Mouse (Mus musculus): ENCODE results near the gene Dtnb. TPM values are rescaled to one million over a fixed set of nuclear protein-coding genes. Genes with fewer than 3 reads are reported as not detected.

Gene Dtnb
- 42.7 to 55.4 TPM (median 49.6 TPM) in 4 replicates for total RNA-seq (2023; ENCODE audit: inconsistent age)

GRCm38 (mm10) chr12:3571787-3572580 is at the start of gene Dtnb:
Dtnb (plus strand) TSS chr12:3572381.

GRCm38 (mm10) chr12:3805852-3806251 is 233.7 kb downstream of the Dtnb start, which contains the start of gene Dnmt3a:
Dnmt3a (plus strand) TSS chr12:3806007.

Other genes with a start within 250 kb of the Dtnb start
- gene Kif3c, start 207.2 kb upstream of the Dtnb start, total RNA-seq (2023; ENCODE audit: inconsistent age): 8.3 to 10.7 TPM (median 9.3 TPM) in 4 replicates
- 65.9 to 77.2 TPM (median 67.5 TPM) in 4 replicates for gene Asxl2, start 145.5 kb upstream of the Dtnb start, total RNA-seq (2023; ENCODE audit: inconsistent age)
- gene Dnmt3a, start 233.6 kb downstream of the Dtnb start, total RNA-seq (2023; ENCODE audit: inconsistent age): 59.1 to 79.4 TPM (median 66.5 TPM) in 4 replicates